Mouse (Mus musculus) intestine, embryonic 15.5 days (tissue): Measurements from ENCODE around the gene C130050O18Rik. TPM values are rescaled to one million over a fixed set of nuclear protein-coding genes. Genes with fewer than 3 reads are reported as not detected.

Experiments
- ATAC-seq: fragments of 200-750 bp; cut with Nextera tagmentation; 2 replicates; pipeline ENCODE4 v1.8.0; 2017; ENCODE audit warnings: moderate TSS enrichment, moderate library complexity
- H3K27ac ChIP-seq: fragments of 300-500 bp; sonication (generic); 2 replicates; pipeline ENCODE4 v1.5.1; 2015; ENCODE audit warnings: mild to moderate bottlenecking, inconsistent platforms
- H3K27me3 ChIP-seq: fragments of 300-500 bp; sonication (generic); replicated peaks from 2 replicates; pipeline ENCODE4 v1.6.1; 2015; ENCODE audit warnings: inconsistent platforms
- H3K36me3 ChIP-seq: fragments of 300-500 bp; sonication (generic); 2 replicates; pipeline ENCODE4 v1.6.1; 2015; ENCODE audit warnings: inconsistent platforms
- H3K4me1 ChIP-seq: fragments of 300-500 bp; sonication (generic); replicated peaks from 2 replicates; pipeline ENCODE4 v1.6.1; 2015; ENCODE audit warnings: inconsistent platforms
- H3K4me2 ChIP-seq: fragments of 300-500 bp; sonication (generic); replicated peaks from 2 replicates; pipeline ENCODE4 v1.6.1; 2015; ENCODE audit warnings: mild to moderate bottlenecking, inconsistent platforms
- H3K4me3 ChIP-seq: fragments of 300-500 bp; sonication (generic); replicated peaks from 2 replicates; pipeline ENCODE4 v1.5.1; 2015; ENCODE audit warnings: inconsistent platforms
- H3K9ac ChIP-seq: fragments of 300-500 bp; sonication (generic); 2 replicates; pipeline ENCODE4 v1.6.1; 2015; ENCODE audit warnings: inconsistent platforms
- H3K9me3 ChIP-seq: fragments of 300-500 bp; sonication (generic); 2 replicates; pipeline ENCODE4 v1.6.1; 2016; ENCODE audit warnings: inconsistent platforms
- WGBS: fragments of 180-500 bp; shearing (Covaris S2); methylation state at CpG from one replicate; pipeline ENCODE4 v1.1.7; 2015; 5-methylcytosine and 5-hydroxymethylcytosine counted together
- polyA plus RNA-seq: library from polyadenylated mRNA; unstranded; fragments of >200 nt; fragmentation: Nextera tagmentation; extraction: Ambion mirVana; gene quantifications from 2 replicates; pipeline ENCODE4 v1.2.1, GENCODE M21; 2015

Gene C130050O18Rik
- 0.81 and 0.85 TPM in 2 replicates for polyA plus RNA-seq

GRCm38 (mm10) chr5:139404801-139405401 is at the start of gene C130050O18Rik:
Gene C130050O18Rik, plus strand, starts transcription at chr5:139405280.
- no peak within 1 kb of the TSS for H3K27ac ChIP-seq
- H3K36me3 ChIP-seq, result no peaks in the 10 kb centered on the region
- no peak within 1 kb of the TSS; the same call in 1 of the 2 replicates for H3K9ac ChIP-seq

DNA sequence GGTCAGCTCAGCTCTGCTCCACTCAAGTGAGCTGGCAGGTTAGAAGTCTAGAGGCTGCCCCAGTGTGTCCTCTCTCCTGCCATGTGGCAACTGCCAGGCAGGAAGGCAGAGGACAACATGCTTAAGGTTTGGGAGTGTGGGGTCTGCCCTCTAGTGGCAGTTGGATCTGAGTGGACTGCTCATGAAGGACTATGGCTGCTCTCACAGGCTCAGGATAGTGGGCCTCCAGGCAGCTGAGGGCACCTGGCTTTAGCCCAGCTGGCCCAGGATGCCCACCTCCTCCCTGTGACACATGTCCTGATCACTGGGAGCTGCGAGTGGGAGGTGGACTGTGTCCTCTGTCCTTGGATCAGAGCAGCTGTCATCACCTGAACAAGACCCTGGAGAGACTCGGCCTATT is 46.4 kb upstream of the C130050O18Rik start:
- H3K4me2 ChIP-seq, result no peak overlapping the region
- WGBS, result 77% methylated on average over 2 of the region's 2 CpGs
- H3K27me3 ChIP-seq, result no peaks in the 10 kb centered on the region; the same call in 1 of the 2 replicates
- H3K4me3 ChIP-seq, result no peak overlapping the region
- no peak overlapping the region for H3K9ac ChIP-seq
- H3K9me3 ChIP-seq, result no peaks in the 10 kb centered on the region
- no peaks in the 10 kb centered on the region for H3K36me3 ChIP-seq
- peak; percentile 18; the same call in 1 of the 2 replicates for ATAC-seq
- H3K27ac ChIP-seq, result no peak overlapping the region
- H3K4me1 ChIP-seq, result peaks cover 21% of the 10 kb centered on the region

More at GRCm38 (mm10) chr5:139404801-139405401, at the start of gene C130050O18Rik:
- Histone ChIP-seq H3K4me2 (no peak within 1 kb of the TSS), H3K9me3 (no peaks in the 10 kb centered on the region), H3K4me1 (no peaks in the 10 kb centered on the region; the same call in 1 of the 2 replicates), H3K27me3 (no peaks in the 10 kb centered on the region), H3K4me3 (no peak within 1 kb of the TSS)
- ATAC-seq, result no peak
- WGBS, result 73% methylated on average over 6 of the region's 6 CpGs

GRCm38 (mm10) chr5:139359244-139359643 is 45.8 kb upstream of the C130050O18Rik start:
- 85% methylated on average over 5 of the region's 5 CpGs for WGBS
- no peak for ATAC-seq

GRCm38 (mm10) chr5:139363858-139364257 is 41.2 kb upstream of the C130050O18Rik start:
- WGBS, result 64% methylated on average over 7 of the region's 7 CpGs
- Histone ChIP-seq H3K4me2 (no peak overlapping the region), H3K27me3 (no peaks in the 10 kb centered on the region), H3K27ac (no peak overlapping the region), H3K9ac (no peak overlapping the region), H3K4me1 (peaks cover 12% of the 10 kb centered on the region), H3K9me3 (no peaks in the 10 kb centered on the region), H3K36me3 (no peaks in the 10 kb centered on the region), H3K4me3 (no peak overlapping the region)
- no peak for ATAC-seq

More at GRCm38 (mm10) chr5:139359244-139359643, 45.8 kb upstream of the C130050O18Rik start:
- no peaks in the 10 kb centered on the region; the same call in 1 of the 2 replicates for H3K27me3 ChIP-seq
- no peak overlapping the region for H3K4me2 ChIP-seq
- H3K36me3 ChIP-seq, result no peaks in the 10 kb centered on the region
- no peak overlapping the region for H3K27ac ChIP-seq
- H3K4me3 ChIP-seq, result no peak overlapping the region
- peaks cover 22% of the 10 kb centered on the region for H3K4me1 ChIP-seq
- no peak overlapping the region for H3K9ac ChIP-seq
- H3K9me3 ChIP-seq, result no peaks in the 10 kb centered on the region

DNA sequence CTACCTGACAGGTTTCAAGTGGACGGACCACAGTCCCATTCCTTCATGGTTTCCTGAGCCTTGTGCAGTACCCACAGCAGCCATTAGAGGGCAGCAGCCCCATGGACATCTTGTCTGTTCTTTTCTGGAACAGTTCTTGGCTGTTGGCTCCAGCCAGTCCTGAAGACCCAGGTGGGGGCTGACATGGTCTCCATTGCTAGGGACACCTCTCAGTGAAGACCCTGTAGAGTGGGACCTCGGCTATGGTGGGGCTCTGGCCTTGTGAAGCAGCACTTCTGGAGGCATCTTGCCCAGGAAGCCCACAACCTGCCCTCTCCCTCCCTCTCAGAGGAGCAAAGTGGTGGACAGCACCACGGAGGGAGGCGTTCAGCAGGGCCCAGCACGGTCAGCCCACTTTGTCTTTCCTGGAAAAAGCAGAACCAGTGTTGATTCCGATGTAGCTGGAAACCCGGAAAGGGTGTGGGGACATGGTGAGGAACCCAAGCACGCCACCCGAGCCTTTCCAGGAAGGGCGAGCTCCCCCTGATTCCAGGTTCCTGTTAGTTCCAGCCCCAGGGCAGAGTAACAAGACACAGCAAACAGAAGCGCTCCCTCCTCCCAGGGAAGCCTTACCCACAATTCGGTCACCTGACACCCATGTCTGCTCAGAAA is 40.7 kb upstream of the C130050O18Rik start:
- whole genome bisulfite sequencing, result 25% methylated on average over 12 of the region's 12 CpGs
- Histone ChIP-seq H3K36me3 (no peaks in the 10 kb centered on the region), H3K27ac (no peak overlapping the region), H3K9ac (0 out of 2 replicates have a peak overlapping the region, but pooled peaks have one; percentile 21), H3K27me3 (no peaks in the 10 kb centered on the region), H3K4me3 (no peak overlapping the region), H3K4me2 (0 out of 2 replicates have a peak overlapping the region, but pooled peaks have one; percentile 23), H3K4me1 (peaks cover 12% of the 10 kb centered on the region), H3K9me3 (no peaks in the 10 kb centered on the region)
- peak; percentile 26; the same call in 1 of the 2 replicates for ATAC-seq

DNA sequence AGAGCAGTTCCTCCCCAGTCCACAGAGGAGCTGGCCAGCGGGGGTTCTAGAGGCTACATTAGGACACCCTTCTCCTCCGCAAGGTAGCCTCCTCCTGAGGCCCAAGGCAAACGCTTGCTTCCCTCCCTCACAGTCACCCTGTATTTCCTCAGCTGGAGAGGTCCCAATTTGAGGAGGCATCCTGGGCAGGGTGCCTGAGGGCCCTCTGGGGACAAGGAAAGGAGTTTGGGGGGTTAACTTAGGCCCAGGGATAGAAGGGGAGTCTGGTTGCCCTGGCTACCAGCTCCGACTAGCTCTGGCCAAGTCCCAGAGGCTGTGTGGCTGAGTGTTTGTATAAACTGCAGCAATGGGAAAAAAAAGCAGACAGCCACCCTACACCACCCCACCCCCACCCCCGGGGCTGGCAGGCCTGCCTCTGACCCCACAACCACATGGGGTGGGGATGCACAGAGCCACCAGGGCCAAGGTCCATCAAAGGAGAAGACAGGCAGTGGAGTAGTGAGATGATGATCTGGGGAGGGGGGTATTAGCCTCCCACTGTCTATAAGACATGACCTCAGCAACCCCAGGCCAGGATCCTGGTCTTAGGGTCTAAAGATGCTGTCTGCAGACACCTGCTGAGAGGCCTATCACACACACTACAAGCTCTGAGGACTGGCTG is 40.0 kb upstream of the C130050O18Rik start:
- no peaks in the 10 kb centered on the region for H3K36me3 ChIP-seq
- H3K27me3 ChIP-seq, result no peaks in the 10 kb centered on the region
- H3K4me1 ChIP-seq, result peaks cover 12% of the 10 kb centered on the region
- H3K9ac ChIP-seq, result peak overlapping the region; percentile 8; the same call in 1 of the 2 replicates
- no peak for ATAC-seq
- H3K4me3 ChIP-seq, result no peak overlapping the region
- H3K27ac ChIP-seq, result no peak overlapping the region
- 31% methylated on average over 5 of the region's 5 CpGs for WGBS
- no peak overlapping the region for H3K4me2 ChIP-seq
- H3K9me3 ChIP-seq, result no peaks in the 10 kb centered on the region

DNA sequence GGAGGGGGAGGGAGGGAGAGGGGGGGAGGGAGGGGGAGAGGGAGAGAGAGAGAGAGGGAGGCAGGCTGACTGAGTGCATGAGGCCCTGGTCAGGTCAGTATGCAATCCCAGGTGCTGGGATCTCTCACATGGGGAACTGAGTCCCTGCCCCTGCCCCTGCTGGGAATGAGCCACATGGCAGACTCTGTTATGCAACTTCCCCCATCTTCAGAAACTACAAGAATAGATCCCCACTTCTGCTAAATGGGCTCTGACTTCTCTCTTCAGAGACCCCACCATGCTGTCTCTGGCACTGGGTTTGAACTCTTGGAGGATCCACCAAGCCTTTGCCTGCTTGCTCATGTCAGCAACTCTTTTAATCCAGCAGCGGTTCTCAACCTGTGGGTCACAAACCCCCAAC is 39.3 kb upstream of the C130050O18Rik start:
- Histone ChIP-seq H3K9ac (no peak overlapping the region), H3K4me1 (peaks cover 12% of the 10 kb centered on the region), H3K27ac (no peak overlapping the region), H3K9me3 (no peaks in the 10 kb centered on the region), H3K4me2 (no peak overlapping the region), H3K27me3 (no peaks in the 10 kb centered on the region), H3K4me3 (no peak overlapping the region), H3K36me3 (no peaks in the 10 kb centered on the region)
- ATAC-seq, result no peak
- WGBS, result 77% methylated on average over 1 of the region's 1 CpGs

- Histone ChIP-seq H3K36me3 (no peaks in the 10 kb centered on the region), H3K27ac (no peak overlapping the region), H3K9me3 (no peaks in the 10 kb centered on the region), H3K9ac (no peak overlapping the region), H3K27me3 (no peaks in the 10 kb centered on the region), H3K4me2 (no peak overlapping the region), H3K4me3 (no peak overlapping the region), H3K4me1 (peaks cover 15% of the 10 kb centered on the region)
- 78% methylated on average over 11 of the region's 11 CpGs for WGBS
- no peak for ATAC-seq
Measured at GRCm38 (mm10) chr5:139366484-139366883, 38.6 kb upstream of the C130050O18Rik start.

GRCm38 (mm10) chr5:139367884-139368458 is 37.1 kb upstream of the C130050O18Rik start:
- Histone ChIP-seq H3K27me3 (no peaks in the 10 kb centered on the region), H3K9me3 (no peaks in the 10 kb centered on the region), H3K9ac (no peak overlapping the region; the same call in 1 of the 2 replicates), H3K27ac (no peak overlapping the region), H3K36me3 (no peaks in the 10 kb centered on the region), H3K4me3 (no peak overlapping the region), H3K4me2 (no peak overlapping the region), H3K4me1 (peaks cover 24% of the 10 kb centered on the region)
- WGBS, result 83% methylated on average over 4 of the region's 4 CpGs
- ATAC-seq, result no peak

GRCm38 (mm10) chr5:139368638-139369320 is 36.3 kb upstream of the C130050O18Rik start:
- H3K27ac ChIP-seq, result no peak overlapping the region
- 82% methylated on average over 11 of the region's 11 CpGs for WGBS
- H3K4me3 ChIP-seq, result no peak overlapping the region
- no peak overlapping the region for H3K4me2 ChIP-seq
- no peaks in the 10 kb centered on the region for H3K27me3 ChIP-seq
- peaks cover 26% of the 10 kb centered on the region for H3K4me1 ChIP-seq
- H3K9me3 ChIP-seq, result no peaks in the 10 kb centered on the region
- no peak for ATAC-seq
- H3K9ac ChIP-seq, result no peak overlapping the region
- H3K36me3 ChIP-seq, result no peaks in the 10 kb centered on the region

DNA sequence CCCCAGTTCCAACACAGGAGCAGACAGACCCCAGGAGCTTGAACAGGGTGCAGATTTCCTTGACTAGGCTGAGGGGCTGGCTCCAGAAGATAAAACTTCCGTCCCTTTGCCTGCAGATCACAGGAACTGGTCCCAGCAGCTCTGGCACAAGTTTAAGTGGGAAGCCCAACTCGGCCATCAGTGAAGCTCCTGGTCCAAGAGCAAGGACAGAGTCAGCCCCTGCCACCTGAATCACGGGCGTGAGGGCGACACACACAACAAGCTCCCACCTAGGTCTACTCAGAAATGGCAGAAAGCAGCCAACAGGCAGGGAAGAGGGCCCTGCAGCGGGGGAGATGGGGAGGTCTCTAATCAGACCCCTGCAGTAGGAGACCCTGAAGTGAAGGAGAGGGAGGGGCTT is 34.7 kb upstream of the C130050O18Rik start:
- H3K27ac ChIP-seq, result no peak overlapping the region
- WGBS, result 84% methylated on average over 6 of the region's 6 CpGs
- no peak for ATAC-seq
- H3K9ac ChIP-seq, result no peak overlapping the region
- peaks cover 17% of the 10 kb centered on the region for H3K4me1 ChIP-seq
- H3K27me3 ChIP-seq, result no peaks in the 10 kb centered on the region
- H3K9me3 ChIP-seq, result no peaks in the 10 kb centered on the region
- no peaks in the 10 kb centered on the region for H3K36me3 ChIP-seq
- no peak overlapping the region for H3K4me3 ChIP-seq
- H3K4me2 ChIP-seq, result no peak overlapping the region
